ENCODE assay signal across 8 mouse cellular contexts in the genomic region with DNA sequence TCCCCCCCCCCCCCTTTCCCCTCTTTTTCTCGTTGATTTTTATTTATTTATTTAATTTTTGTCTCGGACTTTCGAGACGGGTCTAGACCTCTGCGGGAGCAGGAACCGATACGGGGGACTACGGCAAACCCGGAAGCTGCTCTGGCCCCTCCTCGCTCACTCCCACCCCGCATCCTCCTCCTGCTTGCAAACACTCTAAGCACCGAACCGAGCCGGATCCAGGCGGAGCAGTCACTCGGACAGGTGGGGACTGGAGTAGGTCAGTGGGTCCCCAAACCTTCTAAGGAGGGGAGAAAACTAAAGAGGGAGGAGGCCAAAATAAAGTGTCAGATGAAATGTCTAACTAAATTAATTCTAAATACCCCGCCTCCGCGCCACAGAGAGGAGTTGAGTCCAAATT. TPM values are rescaled to one million over a fixed set of nuclear protein-coding genes. Genes with fewer than 3 reads are reported as not detected.
DNase-seq lines count a peak whose midpoint lies in the region; ATAC-seq lines count a peak whose summit lies in the region.

No protein-coding gene starts in this region.

- under 1% methylated on average over 17 of the region's 19 CpGs for whole genome bisulfite sequencing in limb, embryonic 13.5 days

- DNase-seq in cerebellum, postnatal 14 days = peak; percentile 46
- DNase-seq in cerebellum, postnatal 25 days = no peak
- DNase-seq in testis, postnatal 14 days (ENCODE audit: low spot score) = no peak
- DNase-seq in MN1 (ENCODE audit: low spot score) = no peak

- peak overlapping the region; percentile 14; the same call in 1 of the 2 replicates for H3K9ac ChIP-seq in limb, embryonic 13.5 days

- ATAC-seq in megakaryocyte, adult 5-6 weeks (ENCODE audit: poor library complexity, severe bottlenecking) = no peak
- ATAC-seq in limb, embryonic 13.5 days (ENCODE audit: low FRiP score, low read depth) = no peak
- ATAC-seq in megakaryocyte-erythroid progenitor cell, adult 5-6 weeks (replicated peaks; ENCODE audit: low FRiP score, low TSS enrichment, poor library complexity, severe bottlenecking) = no peak

- H3K9me3 ChIP-seq in megakaryocyte, embryonic 14.5 days = peaks cover 4% of the 10 kb centered on the region; the same call in 1 of the 2 replicates
- no peaks in the 10 kb centered on the region for H3K9me3 ChIP-seq in limb, embryonic 13.5 days

- H3K36me3 ChIP-seq in megakaryocyte, embryonic 14.5 days (replicated peaks; ENCODE audit: low read length) = no peaks in the 10 kb centered on the region
- no peaks in the 10 kb centered on the region for H3K36me3 ChIP-seq in limb, embryonic 13.5 days

- peak overlapping the region; percentile 54 for H3K4me2 ChIP-seq in limb, embryonic 13.5 days (replicated peaks)

- H3K27ac ChIP-seq in limb, embryonic 13.5 days = no peak overlapping the region

- peak overlapping the region; percentile 71 for H3K4me3 ChIP-seq in megakaryocyte, embryonic 14.5 days (replicated peaks)
- H3K4me3 ChIP-seq in limb, embryonic 13.5 days = peak overlapping the region; percentile 33

- peaks cover 99% of the 10 kb centered on the region for H3K27me3 ChIP-seq in megakaryocyte, embryonic 14.5 days (replicated peaks)
- H3K27me3 ChIP-seq in limb, embryonic 13.5 days = peaks cover 99% of the 10 kb centered on the region

- H3K4me1 ChIP-seq in megakaryocyte, embryonic 14.5 days = peaks cover 9% of the 10 kb centered on the region
- peaks cover 17% of the 10 kb centered on the region; the same call in 1 of the 2 replicates for H3K4me1 ChIP-seq in limb, embryonic 13.5 days

RNA-seq across cellular contexts. Expression of a gene that starts 5.4 kb away (rescaled TPM):
- not detected in 2 replicates for polyA plus RNA-seq in megakaryocyte, embryonic 14.5 days (2012; ENCODE audit: insufficient read depth, low replicate concordance)
- not detected in 2 replicates for total RNA-seq in megakaryocyte, adult 5-6 weeks (2015)
- not detected in 2 replicates for total RNA-seq in megakaryocyte, adult 5-6 weeks (2017)
- polyA plus RNA-seq in limb, embryonic 13.5 days (2015; fragmentation: Nextera tagmentation; extraction: Ambion mirVana) = 2.1 and 2.6 TPM in 2 replicates
- total RNA-seq in megakaryocyte-erythroid progenitor cell, adult 5-6 weeks (2014; fragmentation: Nextera tagmentation) = not detected in 2 replicates
- total RNA-seq in megakaryocyte-erythroid progenitor cell, adult 5-6 weeks (2017) = not detected in 2 replicates

Comparison
In these comparisons a context has a peak if more than half of its experiments do, and no peak if none do; other contexts are left out.
1. DNase-seq: peak in cerebellum, postnatal 14 days (2 of 2); none in cerebellum, postnatal 25 days (0 of 2), testis, postnatal 14 days (single experiment) and MN1 (single experiment).